Mouse (Mus musculus): ENCODE results near the gene Tmpo. TPM values are rescaled to one million over a fixed set of nuclear protein-coding genes. Genes with fewer than 3 reads are reported as not detected.

The Tmpo gene
- total and polyA plus RNA-seq, 3 experiments, result 13.9 to 40.1 (median 39.8) TPM

DNA sequence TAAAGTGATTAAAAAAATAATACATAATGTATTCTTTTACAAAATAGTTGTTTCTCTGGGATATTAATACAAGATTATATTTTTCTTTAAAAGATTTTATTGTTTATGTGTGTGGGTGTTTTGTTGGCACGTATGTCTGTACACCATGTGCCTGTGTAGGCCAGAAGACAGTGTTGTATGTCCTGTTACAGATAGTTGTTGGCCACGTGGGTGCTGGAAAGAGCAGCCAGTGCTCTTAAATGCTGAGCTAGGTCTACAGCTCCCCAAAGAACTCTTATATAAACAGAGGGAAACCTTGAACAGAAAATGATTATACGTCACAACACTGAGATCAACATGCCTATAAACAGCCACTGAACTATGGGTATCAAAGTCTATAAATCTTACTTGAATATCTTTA is 16.6 kb downstream of the Tmpo start:
- TF ChIP-seq EP300 (IDR thresholded peaks at IDR 0.05; ENCODE audit: insufficient read depth, low read depth, low read length) (no peak), POLR2A (IDR thresholded peaks at IDR 0.05; ENCODE audit: insufficient read depth, low read depth, low read length) (no peak), CTCF (IDR thresholded peaks at IDR 0.05) (no peak)
- Histone ChIP-seq H3K4me3 (no peak overlapping the region), H3K27ac (no peak overlapping the region), H3K79me2 (replicated peaks; ENCODE audit: control insufficient read depth, insufficient read depth, low read length) (peaks cover 1% of the 10 kb centered on the region), H3K4me1 (ENCODE audit: control insufficient read depth, insufficient read depth, low read length) (peaks cover 8% of the 10 kb centered on the region), H3K27me3 (ENCODE audit: control insufficient read depth, insufficient read depth, low read length) (no peaks in the 10 kb centered on the region), H3K36me3 (ENCODE audit: control insufficient read depth, insufficient read depth, low read length) (peaks cover 29% of the 10 kb centered on the region), H3K9ac (ENCODE audit: low read depth, low read length) (no peak overlapping the region)
- intact Hi-C loops (cut with DNase I), result no loop called here
- DNase-seq, result no peak
- 45% methylated on average over 3 of the region's 3 CpGs for WGBS

DNA sequence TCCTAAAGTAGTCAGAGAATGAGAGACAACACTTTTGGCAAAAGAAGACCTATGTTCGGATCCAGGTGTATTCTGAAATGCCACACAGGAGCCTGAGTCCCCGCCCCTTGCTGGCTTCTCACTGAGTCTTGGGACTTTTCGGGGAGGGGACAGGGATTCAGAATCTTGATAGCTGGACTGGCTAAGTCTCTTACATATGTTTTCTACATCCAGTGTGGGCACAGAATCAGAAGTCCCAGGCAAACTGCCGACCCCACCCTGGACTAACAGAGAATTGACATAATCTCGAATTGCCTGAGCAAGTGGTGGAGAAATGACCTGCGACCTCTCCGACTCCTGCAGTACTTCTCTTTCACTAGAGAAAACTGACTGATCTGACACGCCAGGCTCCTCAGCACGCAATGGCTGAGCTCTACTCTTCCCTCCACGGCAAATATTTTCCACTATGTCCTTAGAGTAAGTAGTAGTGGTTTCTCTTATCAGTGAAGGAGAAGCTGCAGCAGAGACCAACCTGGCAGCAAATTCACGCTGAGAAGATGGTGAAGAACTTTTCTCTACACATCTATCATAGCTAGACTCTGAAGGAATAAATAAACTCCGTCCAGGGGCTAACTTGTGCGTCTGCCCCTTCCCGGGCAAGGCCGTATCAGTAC is 18.5 kb downstream of the Tmpo start:
- DNase-seq, result no peak
- 80% methylated on average over 15 of the region's 15 CpGs for WGBS
- TF ChIP-seq CTCF (IDR thresholded peaks at IDR 0.05) (no peak), EP300 (IDR thresholded peaks at IDR 0.05; ENCODE audit: insufficient read depth, low read depth, low read length) (no peak), POLR2A (IDR thresholded peaks at IDR 0.05; ENCODE audit: insufficient read depth, low read depth, low read length) (no peak)

DNA sequence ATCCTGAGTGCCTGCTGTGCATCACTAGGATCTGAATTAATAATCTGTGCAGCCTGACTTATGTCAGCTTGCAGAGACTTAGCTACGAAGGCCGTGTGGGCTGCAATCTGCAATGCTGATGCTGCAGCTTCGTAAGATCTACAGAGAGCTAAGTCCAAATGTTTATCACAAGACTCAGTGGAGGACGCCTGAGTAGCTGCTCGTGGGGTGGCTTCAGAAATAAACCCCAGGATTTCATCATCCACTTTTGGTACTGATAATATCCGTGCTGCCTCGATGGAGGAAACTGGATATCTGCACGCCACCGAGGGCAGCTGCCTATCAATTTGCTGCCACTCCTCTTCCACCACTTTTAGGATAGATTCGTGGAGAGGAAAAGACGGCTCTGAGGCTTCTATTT is 19.0 kb downstream of the Tmpo start:
- Histone ChIP-seq H3K79me2 (replicated peaks; ENCODE audit: control insufficient read depth, insufficient read depth, low read length) (0 out of 2 replicates have a peak, but pooled peaks cover 1% of the 10 kb centered on the region), H3K36me3 (ENCODE audit: control insufficient read depth, insufficient read depth, low read length) (peaks cover 39% of the 10 kb centered on the region), H3K27ac (no peak overlapping the region), H3K4me1 (ENCODE audit: control insufficient read depth, insufficient read depth, low read length) (peaks cover 8% of the 10 kb centered on the region), H3K9ac (ENCODE audit: low read depth, low read length) (no peak overlapping the region), H3K4me3 (no peak overlapping the region), H3K27me3 (ENCODE audit: control insufficient read depth, insufficient read depth, low read length) (no peaks in the 10 kb centered on the region)
- TF ChIP-seq POLR2A (IDR thresholded peaks at IDR 0.05; ENCODE audit: insufficient read depth, low read depth, low read length) (no peak), EP300 (IDR thresholded peaks at IDR 0.05; ENCODE audit: insufficient read depth, low read depth, low read length) (no peak), CTCF (IDR thresholded peaks at IDR 0.05) (no peak)
- DNase-seq, result no peak
- intact Hi-C loops (cut with DNase I), result no loop called here
- 62% methylated on average over 11 of the region's 11 CpGs for WGBS

More for the DNA sequence above, 18.5 kb downstream of the Tmpo start:
- H3K9ac ChIP-seq (ENCODE audit: low read depth, low read length), result no peak overlapping the region
- H3K4me1 ChIP-seq (ENCODE audit: control insufficient read depth, insufficient read depth, low read length), result peaks cover 10% of the 10 kb centered on the region
- no peaks in the 10 kb centered on the region for H3K27me3 ChIP-seq (ENCODE audit: control insufficient read depth, insufficient read depth, low read length)
- H3K36me3 ChIP-seq (ENCODE audit: control insufficient read depth, insufficient read depth, low read length), result peaks cover 35% of the 10 kb centered on the region
- intact Hi-C loops (cut with DNase I), result no loop called here
- 0 out of 2 replicates have a peak, but pooled peaks cover 1% of the 10 kb centered on the region for H3K79me2 ChIP-seq (replicated peaks; ENCODE audit: control insufficient read depth, insufficient read depth, low read length)
- no peak overlapping the region for H3K27ac ChIP-seq
- H3K4me3 ChIP-seq, result no peak overlapping the region

DNA sequence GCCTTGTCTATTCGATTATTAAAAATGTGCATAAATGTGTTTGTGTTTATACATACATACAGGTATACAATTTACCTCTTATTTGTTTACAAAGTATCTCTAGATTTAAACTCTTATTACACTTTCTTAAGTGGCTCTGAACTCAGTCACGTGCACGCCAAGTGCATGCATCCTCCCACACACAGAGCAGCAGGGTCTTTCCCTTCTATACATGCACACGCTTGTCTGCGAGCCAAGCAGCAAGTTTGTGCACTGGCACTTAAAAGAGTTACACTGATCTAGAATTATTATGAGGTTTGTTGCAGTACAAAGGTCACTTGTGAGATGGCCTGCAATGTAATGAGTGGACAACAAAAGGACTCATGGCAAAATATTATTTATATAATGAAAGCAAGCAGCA is 20.1 kb downstream of the Tmpo start:
- H3K36me3 ChIP-seq (ENCODE audit: control insufficient read depth, insufficient read depth, low read length), result peaks cover 37% of the 10 kb centered on the region
- intact Hi-C loops (cut with DNase I), result no loop called here
- DNase-seq, result no peak
- WGBS, result 88% methylated on average over 5 of the region's 5 CpGs
- H3K9ac ChIP-seq (ENCODE audit: low read depth, low read length), result no peak overlapping the region
- no peak overlapping the region for H3K4me3 ChIP-seq
- peaks cover 6% of the 10 kb centered on the region for H3K4me1 ChIP-seq (ENCODE audit: control insufficient read depth, insufficient read depth, low read length)
- H3K27ac ChIP-seq, result no peak overlapping the region
- 0 out of 2 replicates have a peak, but pooled peaks cover 1% of the 10 kb centered on the region for H3K79me2 ChIP-seq (replicated peaks; ENCODE audit: control insufficient read depth, insufficient read depth, low read length)
- no peak for TF ChIP-seq CTCF (IDR thresholded peaks at IDR 0.05)
- TF ChIP-seq POLR2A (IDR thresholded peaks at IDR 0.05; ENCODE audit: insufficient read depth, low read depth, low read length), result no peak
- no peak for TF ChIP-seq EP300 (IDR thresholded peaks at IDR 0.05; ENCODE audit: insufficient read depth, low read depth, low read length)
- no peaks in the 10 kb centered on the region for H3K27me3 ChIP-seq (ENCODE audit: control insufficient read depth, insufficient read depth, low read length)

DNA sequence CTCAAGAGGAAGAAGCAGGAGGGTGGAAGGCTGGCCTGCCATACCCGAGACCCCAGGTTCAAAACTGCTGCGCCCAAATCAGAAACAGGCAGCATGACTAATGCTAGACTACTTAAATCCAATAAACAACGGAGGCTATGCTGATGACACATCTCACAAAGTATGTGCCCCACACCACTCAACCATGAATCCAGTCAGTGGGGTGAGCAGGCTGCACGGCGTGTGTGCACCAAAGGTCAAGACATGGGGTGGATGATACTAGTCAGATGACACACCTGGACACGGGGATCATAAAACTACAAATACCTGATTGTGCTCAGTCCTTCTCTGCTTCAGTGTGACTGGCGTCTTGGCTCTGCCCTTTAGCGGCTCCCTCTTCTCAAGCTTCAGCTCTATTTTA is 22.7 kb downstream of the Tmpo start:
- TF ChIP-seq CTCF (IDR thresholded peaks at IDR 0.05), result no peak
- TF ChIP-seq POLR2A (IDR thresholded peaks at IDR 0.05; ENCODE audit: insufficient read depth, low read depth, low read length), result no peak
- no peak for TF ChIP-seq EP300 (IDR thresholded peaks at IDR 0.05; ENCODE audit: insufficient read depth, low read depth, low read length)
- WGBS, result 49% methylated on average over 8 of the region's 8 CpGs
- intact Hi-C loops (cut with DNase I), result no loop called here
- peaks cover 10% of the 10 kb centered on the region for H3K4me1 ChIP-seq (ENCODE audit: control insufficient read depth, insufficient read depth, low read length)
- no peak for DNase-seq
- peaks cover 44% of the 10 kb centered on the region for H3K36me3 ChIP-seq (ENCODE audit: control insufficient read depth, insufficient read depth, low read length)
- peak overlapping the region; percentile 67; the same call in 1 of the 2 replicates for H3K27ac ChIP-seq
- peaks cover 5% of the 10 kb centered on the region; the same call in 1 of the 2 replicates for H3K79me2 ChIP-seq (replicated peaks; ENCODE audit: control insufficient read depth, insufficient read depth, low read length)
- H3K27me3 ChIP-seq (ENCODE audit: control insufficient read depth, insufficient read depth, low read length), result no peaks in the 10 kb centered on the region
- H3K9ac ChIP-seq (ENCODE audit: low read depth, low read length), result no peak overlapping the region; the same call in 1 of the 2 replicates
- H3K4me3 ChIP-seq, result no peak overlapping the region

DNA sequence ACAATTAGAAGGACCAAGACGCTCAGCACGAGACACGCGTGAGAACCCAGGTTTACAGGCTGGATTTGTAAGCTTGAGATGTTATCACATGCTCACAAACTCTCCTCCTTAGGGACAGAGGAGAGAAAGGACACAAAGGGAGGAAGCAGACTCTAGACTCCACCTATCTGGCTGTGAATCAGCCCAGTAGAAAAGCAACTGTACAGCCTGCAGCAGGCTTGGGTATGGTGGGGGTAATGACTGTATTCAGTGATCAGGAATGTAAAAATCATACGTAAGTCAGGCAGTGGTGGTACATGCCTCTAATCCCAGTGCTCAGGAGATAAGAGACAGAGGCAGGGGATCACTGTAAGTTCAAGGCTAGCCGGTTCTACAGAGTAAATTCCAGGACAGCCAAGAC is 24.8 kb downstream of the Tmpo start:
- Histone ChIP-seq H3K9ac (ENCODE audit: low read depth, low read length) (no peak overlapping the region), H3K4me1 (ENCODE audit: control insufficient read depth, insufficient read depth, low read length) (peaks cover 10% of the 10 kb centered on the region), H3K79me2 (replicated peaks; ENCODE audit: control insufficient read depth, insufficient read depth, low read length) (peaks cover 5% of the 10 kb centered on the region; the same call in 1 of the 2 replicates), H3K27ac (peak overlapping the region; percentile 67), H3K4me3 (no peak overlapping the region), H3K27me3 (ENCODE audit: control insufficient read depth, insufficient read depth, low read length) (no peaks in the 10 kb centered on the region), H3K36me3 (ENCODE audit: control insufficient read depth, insufficient read depth, low read length) (peaks cover 48% of the 10 kb centered on the region)
- TF ChIP-seq CTCF (IDR thresholded peaks at IDR 0.05) (no peak), EP300 (IDR thresholded peaks at IDR 0.05; ENCODE audit: insufficient read depth, low read depth, low read length) (0 out of 2 replicates have a peak, but pooled peaks have one; percentile 34), POLR2A (IDR thresholded peaks at IDR 0.05; ENCODE audit: insufficient read depth, low read depth, low read length) (0 out of 2 replicates have a peak, but pooled peaks have one; percentile 33)
- WGBS, result 31% methylated on average over 6 of the region's 6 CpGs
- peak in 1 of 2 experiments; percentile 45 for DNase-seq
- intact Hi-C loops (cut with DNase I), result no loop called here
